Mouse (Mus musculus) kidney, postnatal 0 days (tissue): ENCODE measurements around the gene Spag5. TPM values are rescaled to one million over a fixed set of nuclear protein-coding genes. Genes with fewer than 3 reads are reported as not detected.
A peak's percentile ranks its signal among the peaks of the same experiment; 100 is the strongest.

ENCODE experiments used
- ATAC-seq: fragments of 200-750 bp; cut with Nextera tagmentation; replicated peaks from 2 replicates; pipeline ENCODE4 v1.8.0; 2017; ENCODE audit warnings: low read depth, moderate number of reproducible peaks, moderate TSS enrichment, moderate library complexity; ENCODE audit not compliant: low FRiP score
- DNase-seq: peaks from one replicate; pipeline ENCODE4 v3.0.0-alpha.2; 2016; ENCODE audit warnings: low spot score
- H3K27ac ChIP-seq: fragments of 300-500 bp; sonication (generic); 2 replicates; pipeline ENCODE4 v1.5.1; 2014; ENCODE audit warnings: mild to moderate bottlenecking
- H3K27me3 ChIP-seq: fragments of 300-500 bp; sonication (generic); 2 replicates; pipeline ENCODE4 v1.6.1; 2014; ENCODE audit warnings: low read length, mixed read lengths; ENCODE audit not compliant: insufficient read depth
- H3K36me3 ChIP-seq: fragments of 300-500 bp; sonication (generic); 2 replicates; pipeline ENCODE4 v1.6.1; 2014; ENCODE audit warnings: low read length, mixed read lengths; ENCODE audit not compliant: insufficient read depth
- H3K4me1 ChIP-seq: fragments of 300-500 bp; sonication (generic); replicated peaks from 2 replicates; pipeline ENCODE4 v1.6.1; 2014; ENCODE audit warnings: antibody characterized with exemption, low read length, mixed read lengths; ENCODE audit not compliant: insufficient read depth
- H3K4me2 ChIP-seq: fragments of 300-500 bp; sonication (generic); 2 replicates; pipeline ENCODE4 v1.6.1; 2014; ENCODE audit warnings: mild to moderate bottlenecking, low read length, moderate library complexity, mixed read lengths
- H3K4me3 ChIP-seq: fragments of 300-500 bp; sonication (generic); replicated peaks from 2 replicates; pipeline ENCODE4 v1.5.1; 2014; ENCODE audit warnings: low read depth, low read length
- H3K9ac ChIP-seq: fragments of 300-500 bp; sonication (generic); 2 replicates; pipeline ENCODE4 v1.6.1; 2014; ENCODE audit warnings: low read depth, low read length
- H3K9me3 ChIP-seq: fragments of 300-500 bp; sonication (generic); replicated peaks from 2 replicates; pipeline ENCODE4 v1.6.1; 2016; ENCODE audit warnings: low read length, inconsistent platforms, mixed read lengths
- CTCF ChIP-seq: IDR thresholded peaks from 2 replicates; pipeline ENCODE4 v1.5.1; 2016; ENCODE audit warnings: antibody characterized with exemption, low read depth, mild to moderate bottlenecking, moderate library complexity
- WGBS: fragments of 180-500 bp; shearing (Covaris S2); extraction: QIAGEN DNeasy Blood & Tissue Kit; methylation state at CpG from one replicate; pipeline ENCODE4 v1.1.7; 2014; 5-methylcytosine and 5-hydroxymethylcytosine counted together
- polyA plus RNA-seq: library from polyadenylated mRNA; unstranded; fragments of >200 nt; fragmentation: Nextera tagmentation; extraction: Ambion mirVana; gene quantifications from 2 replicates; pipeline ENCODE4 v1.2.1, GENCODE M21; 2015

Gene Spag5
- polyA plus RNA-seq, 1 experiment from 2014 or later = 12.4 TPM

GRCm38 (mm10) chr11:78343381-78344327 is 42.3 kb downstream of the Spag5 start, which contains the start of gene Unc119:
Gene Unc119, plus strand, starts transcription at chr11:78343482.
- Histone ChIP-seq H3K4me3 (peak within 1 kb of the TSS; percentile 79), H3K36me3 (0 out of 2 replicates have a peak, but pooled peaks cover 9% of the 10 kb centered on the region), H3K4me2 (peak within 1 kb of the TSS; percentile 80), H3K9ac (peak within 1 kb of the TSS; percentile 72), H3K9me3 (no peaks in the 10 kb centered on the region), H3K4me1 (peaks cover 11% of the 10 kb centered on the region; the same call in 1 of the 2 replicates), H3K27me3 (no peaks in the 10 kb centered on the region), H3K27ac (peak within 1 kb of the TSS; percentile 65)
- ATAC-seq = peak; percentile 64
- peak; percentile 75 for DNase-seq
- TF ChIP-seq CTCF = no peak
- under 1% methylated on average over 45 of the region's 66 CpGs for WGBS

- 68% methylated on average over 6 of the region's 6 CpGs for WGBS
Measured at GRCm38 (mm10) chr11:78344328-78344889, 43.1 kb downstream of the Spag5 start.

GRCm38 (mm10) chr11:78344890-78345715 is 43.8 kb downstream of the Spag5 start:
- Histone ChIP-seq H3K27ac (0 out of 2 replicates have a peak overlapping the region, but pooled peaks have one; percentile 19), H3K27me3 (no peaks in the 10 kb centered on the region), H3K4me1 (peaks cover 11% of the 10 kb centered on the region; the same call in 1 of the 2 replicates), H3K9ac (0 out of 2 replicates have a peak overlapping the region, but pooled peaks have one; percentile 13), H3K4me3 (no peak overlapping the region), H3K36me3 (0 out of 2 replicates have a peak, but pooled peaks cover 3% of the 10 kb centered on the region), H3K4me2 (0 out of 2 replicates have a peak overlapping the region, but pooled peaks have one; percentile 14), H3K9me3 (no peaks in the 10 kb centered on the region)
- no peak for TF ChIP-seq CTCF
- DNase-seq (peak; percentile 70), ATAC-seq (no peak)
- WGBS = 39% methylated on average over 8 of the region's 8 CpGs

More at GRCm38 (mm10) chr11:78344328-78344889, 43.1 kb downstream of the Spag5 start:
- peak overlapping the region; percentile 72 for H3K9ac ChIP-seq
- H3K4me1 ChIP-seq = peaks cover 11% of the 10 kb centered on the region; the same call in 1 of the 2 replicates
- H3K9me3 ChIP-seq = no peaks in the 10 kb centered on the region
- TF ChIP-seq CTCF = no peak
- H3K27ac ChIP-seq = no peak overlapping the region
- peak overlapping the region; percentile 80 for H3K4me2 ChIP-seq
- no peaks in the 10 kb centered on the region for H3K27me3 ChIP-seq
- H3K36me3 ChIP-seq = 0 out of 2 replicates have a peak, but pooled peaks cover 3% of the 10 kb centered on the region
- peak overlapping the region; percentile 79 for H3K4me3 ChIP-seq
- DNase-seq = no peak
- ATAC-seq = no peak

- Histone ChIP-seq H3K36me3 (0 out of 2 replicates have a peak, but pooled peaks cover 3% of the 10 kb centered on the region), H3K4me1 (peaks cover 11% of the 10 kb centered on the region; the same call in 1 of the 2 replicates), H3K9ac (no peak overlapping the region), H3K27ac (no peak overlapping the region), H3K27me3 (no peaks in the 10 kb centered on the region), H3K4me2 (no peak overlapping the region), H3K4me3 (no peak overlapping the region), H3K9me3 (no peaks in the 10 kb centered on the region)
- no peak for TF ChIP-seq CTCF
- DNase-seq = no peak
- WGBS = 83% methylated on average over 7 of the region's 7 CpGs
- no peak for ATAC-seq
Measured at GRCm38 (mm10) chr11:78345801-78346200, 44.5 kb downstream of the Spag5 start.

GRCm38 (mm10) chr11:78346326-78347069 is 45.2 kb downstream of the Spag5 start:
- H3K9ac ChIP-seq = no peak overlapping the region
- WGBS = 79% methylated on average over 6 of the region's 6 CpGs
- TF ChIP-seq CTCF = no peak
- no peak overlapping the region for H3K27ac ChIP-seq
- 0 out of 2 replicates have a peak, but pooled peaks cover 3% of the 10 kb centered on the region for H3K36me3 ChIP-seq
- no peak for DNase-seq
- H3K27me3 ChIP-seq = no peaks in the 10 kb centered on the region
- H3K4me3 ChIP-seq = no peak overlapping the region
- H3K4me2 ChIP-seq = no peak overlapping the region
- ATAC-seq = no peak
- H3K4me1 ChIP-seq = peaks cover 11% of the 10 kb centered on the region; the same call in 1 of the 2 replicates
- H3K9me3 ChIP-seq = no peaks in the 10 kb centered on the region
